Mouse (Mus musculus) retina, adult 2 months (tissue): ENCODE results near the gene Thap8.

Experiments used
- DNase-seq: peaks from one replicate; pipeline ENCODE4 v3.0.0-alpha.2; 2012; ENCODE audit warnings: low read depth, low spot score

The Thap8 gene

GRCm38 (mm10) chr7:30315559-30316529 is 36.0 kb downstream of the Thap8 start:
- DNase-seq, result no peak

GRCm38 (mm10) chr7:30318142-30318541 is 38.2 kb downstream of the Thap8 start:
- no peak for DNase-seq

- DNase-seq, result no peak
Measured at GRCm38 (mm10) chr7:30320946-30321345, 41.1 kb downstream of the Thap8 start.

- DNase-seq, result no peak
Measured at GRCm38 (mm10) chr7:30321539-30322284, 41.8 kb downstream of the Thap8 start, which contains the start of gene E130208F15Rik. E130208F15Rik (plus strand) TSS chr7:30321740.

GRCm38 (mm10) chr7:30322285-30322667 is 42.4 kb downstream of the Thap8 start:
- DNase-seq, result peak; percentile 88

GRCm38 (mm10) chr7:30322865-30323264 is 43.0 kb downstream of the Thap8 start:
- DNase-seq, result no peak

- no peak for DNase-seq
Measured at GRCm38 (mm10) chr7:30323795-30324194, 43.9 kb downstream of the Thap8 start, which contains the start of gene Sdhaf1. Sdhaf1 (minus strand) TSS chr7:30323895.

- DNase-seq, result no peak
Measured at GRCm38 (mm10) chr7:30324300-30324944, 44.5 kb downstream of the Thap8 start.

GRCm38 (mm10) chr7:30325364-30325763 is 45.5 kb downstream of the Thap8 start:
- no peak for DNase-seq

GRCm38 (mm10) chr7:30326427-30326826 is 46.5 kb downstream of the Thap8 start:
- no peak for DNase-seq

GRCm38 (mm10) chr7:30327140-30327539 is 47.2 kb downstream of the Thap8 start:
- DNase-seq, result no peak

- DNase-seq, result no peak
Measured at GRCm38 (mm10) chr7:30328379-30328778, 48.5 kb downstream of the Thap8 start.

- DNase-seq, result peak; percentile 82
Measured at GRCm38 (mm10) chr7:30331887-30332286, 52.0 kb downstream of the Thap8 start.

- no peak for DNase-seq
Measured at GRCm38 (mm10) chr7:30332622-30333259, 52.8 kb downstream of the Thap8 start.

- no peak for DNase-seq
Measured at GRCm38 (mm10) chr7:30333436-30333835, 53.5 kb downstream of the Thap8 start.

GRCm38 (mm10) chr7:30334563-30334962 is 54.7 kb downstream of the Thap8 start:
- DNase-seq, result no peak

GRCm38 (mm10) chr7:30335688-30336087 is 55.8 kb downstream of the Thap8 start:
- DNase-seq, result no peak

- DNase-seq, result peak; percentile 67
Measured at GRCm38 (mm10) chr7:30336384-30336783, 56.5 kb downstream of the Thap8 start.

GRCm38 (mm10) chr7:30339432-30340109 is 59.7 kb downstream of the Thap8 start:
- no peak for DNase-seq
